Comparison of ENCODE assay signal across 11 mouse cellular contexts in the genomic region with DNA sequence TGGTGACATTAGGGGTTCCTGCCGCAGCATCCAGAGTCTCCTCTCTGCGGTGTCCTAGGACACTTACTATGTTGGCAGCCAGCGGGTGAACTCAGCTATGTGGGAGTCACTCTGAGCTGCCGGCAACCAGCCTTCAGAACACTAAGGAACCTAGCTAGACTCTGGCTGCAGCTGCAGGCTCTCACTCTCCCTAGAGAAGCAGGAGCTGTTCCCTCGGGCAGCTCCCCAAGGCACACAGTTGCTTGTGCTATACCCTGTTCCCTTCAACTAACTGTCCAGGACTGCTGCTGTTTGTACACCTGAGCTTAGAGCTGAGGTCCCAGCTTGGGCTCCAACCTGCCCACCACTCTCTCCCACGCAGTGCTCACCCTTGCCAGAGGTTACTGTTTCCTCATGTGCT.
DNase-seq lines count a peak whose midpoint lies in the region; ATAC-seq lines count a peak whose summit lies in the region.
"Had no signal": no experiment of that assay in that cellular context is flagged by ENCODE, and none has a peak within 500 bp of the region (broad histone marks: within the 10 kb centered on the region; RNA-seq: fewer than 3 reads in every experiment).

No protein-coding gene starts in this region.

- no peaks in the 10 kb centered on the region for H3K9me3 ChIP-seq in hindbrain, embryonic 10.5 days
- H3K9me3 ChIP-seq in hindbrain, embryonic 13.5 days = no peaks in the 10 kb centered on the region
- no peaks in the 10 kb centered on the region for H3K9me3 ChIP-seq in forebrain, embryonic 12.5 days

- peaks cover 27% of the 10 kb centered on the region for H3K4me1 ChIP-seq in hindbrain, embryonic 10.5 days (replicated peaks)
- peaks cover 13% of the 10 kb centered on the region for H3K4me1 ChIP-seq in hindbrain, embryonic 13.5 days (replicated peaks)
- peaks cover 8% of the 10 kb centered on the region for H3K4me1 ChIP-seq in forebrain, embryonic 12.5 days

- no peak overlapping the region for H3K4me2 ChIP-seq in hindbrain, embryonic 13.5 days
- no peak overlapping the region for H3K4me2 ChIP-seq in forebrain, embryonic 12.5 days

- H3K9ac ChIP-seq in hindbrain, embryonic 13.5 days = no peak overlapping the region
- no peak overlapping the region for H3K9ac ChIP-seq in forebrain, embryonic 12.5 days

- peak overlapping the region; percentile 54; the same call in 1 of the 2 replicates for H3K27ac ChIP-seq in hindbrain, embryonic 10.5 days
- no peak overlapping the region for H3K27ac ChIP-seq in hindbrain, embryonic 13.5 days
- H3K27ac ChIP-seq in forebrain, embryonic 12.5 days = no peak overlapping the region

- no peaks in the 10 kb centered on the region for H3K27me3 ChIP-seq in hindbrain, embryonic 10.5 days (ENCODE audit: insufficient read depth, poor library complexity, severe bottlenecking)
- H3K27me3 ChIP-seq in hindbrain, embryonic 13.5 days = no peaks in the 10 kb centered on the region
- H3K27me3 ChIP-seq in forebrain, embryonic 12.5 days = 0 out of 2 replicates have a peak, but pooled peaks cover 3% of the 10 kb centered on the region

- intact Hi-C loops in heart, postnatal 36 days (cut with DNase I) = loop anchor here (2.0 kb wide), 1 partner anchor 121 kb away; a partner anchor contains a TSS

- no peak for ATAC-seq in hindbrain, embryonic 13.5 days (ENCODE audit: low FRiP score)
- ATAC-seq in forebrain, embryonic 12.5 days (ENCODE audit: low FRiP score) = no peak

- WGBS in hindbrain, embryonic 10.5 days = 65% methylated on average over 6 of the region's 6 CpGs
- 66% methylated on average over 6 of the region's 6 CpGs for WGBS in hindbrain, embryonic 13.5 days
- WGBS in forebrain, embryonic 12.5 days = 81% methylated on average over 6 of the region's 6 CpGs

- H3K36me3 ChIP-seq in hindbrain, embryonic 10.5 days = no peaks in the 10 kb centered on the region
- H3K36me3 ChIP-seq in hindbrain, embryonic 13.5 days = no peaks in the 10 kb centered on the region
- H3K36me3 ChIP-seq in forebrain, embryonic 12.5 days (replicated peaks) = no peaks in the 10 kb centered on the region

- no peak for DNase-seq in hindbrain, embryonic 10.5 days (ENCODE audit: low spot score)
- peak; percentile 32 for DNase-seq in right cerebral cortex, postnatal 14 days
- no peak for DNase-seq in right cerebral cortex, postnatal 25 days
- DNase-seq in heart, postnatal 36 days = peak; percentile 34 to 47
- peak; percentile 47 to 50 for DNase-seq in thymus, postnatal 36 days
- DNase-seq in Muller cell, postnatal 12 days (ENCODE audit: inconsistent ontology term) = no peak
- DNase-seq: adrenal gland, adult 8-10 months; kidney, adult 2 months had no signal

- no peak overlapping the region for H3K4me3 ChIP-seq in hindbrain, embryonic 10.5 days
- no peak overlapping the region for H3K4me3 ChIP-seq in hindbrain, embryonic 13.5 days
- no peak overlapping the region for H3K4me3 ChIP-seq in forebrain, embryonic 12.5 days (replicated peaks)
- H3K4me3 ChIP-seq: erythroblast, embryonic 14.5 days had no signal

Comparison
In these comparisons a context has a peak if more than half of its experiments do, and no peak if none do; other contexts are left out.
1. DNase-seq: peak in right cerebral cortex, postnatal 14 days (single experiment), heart, postnatal 36 days (2 of 2) and thymus, postnatal 36 days (2 of 2); none in hindbrain, embryonic 10.5 days (single experiment), right cerebral cortex, postnatal 25 days (single experiment) and Muller cell, postnatal 12 days (single experiment).